Mouse (Mus musculus) C2C12 (cell line): ENCODE results near the gene Ccdc138. TPM values are rescaled to one million over a fixed set of nuclear protein-coding genes. Genes with fewer than 3 reads are reported as not detected.

Source experiments
- H3K27me3 ChIP-seq: one replicate; pipeline ENCODE4 v1.6.1; 2011; ENCODE audit not compliant: control insufficient read depth, insufficient read depth, insufficient read length
- H3K36me3 ChIP-seq: one replicate; pipeline ENCODE4 v1.6.1; 2011; ENCODE audit not compliant: control insufficient read depth, insufficient read depth
- H3K4me3 ChIP-seq: one replicate; pipeline ENCODE4 v1.5.1; 2011; ENCODE audit warnings: mild to moderate bottlenecking, control low read depth; ENCODE audit not compliant: poor library complexity, insufficient read depth, severe bottlenecking
- H3K79me2 ChIP-seq: one replicate; pipeline ENCODE4 v1.6.1; 2011; ENCODE audit not compliant: control insufficient read depth, insufficient read depth
- H3K79me3 ChIP-seq: one replicate; pipeline ENCODE4 v1.6.1; 2011; ENCODE audit warnings: low read depth, control low read depth
- H3ac ChIP-seq: one replicate; pipeline ENCODE3; 2011; ENCODE audit warnings: low read depth; ENCODE audit not compliant: control insufficient read depth, insufficient read length
- CEBPB ChIP-seq: IDR thresholded peaks from one replicate; pipeline ENCODE4 v1.6.1; 2011; ENCODE audit warnings: low read depth, mild to moderate bottlenecking, control low read depth, moderate library complexity
- CTCF ChIP-seq: IDR thresholded peaks from one replicate; pipeline ENCODE4 v1.5.1; 2011; ENCODE audit not compliant: control insufficient read depth, insufficient read depth, insufficient read length
- FOSL1 ChIP-seq: IDR thresholded peaks from one replicate; pipeline ENCODE4 v1.8.0; 2011; ENCODE audit warnings: mild to moderate bottlenecking, low read length; ENCODE audit not compliant: poor library complexity, insufficient read depth, severe bottlenecking
- MAX ChIP-seq: IDR thresholded peaks from one replicate; pipeline ENCODE4 v1.6.1; 2011; ENCODE audit warnings: mild to moderate bottlenecking, control low read depth
- MYOD1 ChIP-seq: IDR thresholded peaks from one replicate; pipeline ENCODE4 v1.6.1; 2011; ENCODE audit warnings: low read depth; ENCODE audit not compliant: control insufficient read depth, insufficient read length
- MYOG ChIP-seq: IDR thresholded peaks from one replicate; pipeline ENCODE4 v1.6.1; 2011; ENCODE audit not compliant: control insufficient read depth, insufficient read length; ENCODE audit errors: extremely low read depth
- USF1 ChIP-seq: IDR thresholded peaks from one replicate; pipeline ENCODE4 v1.6.1; 2011; ENCODE audit warnings: low read depth, mild to moderate bottlenecking, control low read depth, moderate library complexity
- polyA plus RNA-seq: library from polyadenylated mRNA; unstranded; fragments of >200 nt; fragmentation: generic; extraction: Trizol; gene quantifications from one replicate; pipeline ENCODE4 v1.2.1, GENCODE M21; 2012; ENCODE audit warnings: missing spikeins

Ccdc138 gene
- polyA plus RNA-seq, 1 experiment: 0.91 TPM

- no peak for TF ChIP-seq CEBPB
- TF ChIP-seq MYOG: no peak
- no peaks in the 10 kb centered on the region for H3K79me2 ChIP-seq
Observed at GRCm38 (mm10) chr10:58594486-58594885, 96.7 kb downstream of the Ccdc138 start.

GRCm38 (mm10) chr10:58595197-58595596 lies 97.4 kb downstream of the Ccdc138 start:
- no peak overlapping the region for H3ac ChIP-seq
- no peaks in the 10 kb centered on the region for H3K79me3 ChIP-seq
- no peaks in the 10 kb centered on the region for H3K79me2 ChIP-seq
- H3K36me3 ChIP-seq: no peaks in the 10 kb centered on the region
- H3K4me3 ChIP-seq: no peak overlapping the region
- no peak for TF ChIP-seq USF1
- no peak for TF ChIP-seq FOSL1
- no peak for TF ChIP-seq MAX
- no peak for TF ChIP-seq CEBPB
- no peak for TF ChIP-seq CTCF
- H3K27me3 ChIP-seq: peaks cover 19% of the 10 kb centered on the region

More at GRCm38 (mm10) chr10:58594486-58594885, 96.7 kb downstream of the Ccdc138 start:
- Histone ChIP-seq H3K4me3 (no peak overlapping the region), H3ac (no peak overlapping the region), H3K27me3 (peaks cover 15% of the 10 kb centered on the region), H3K36me3 (no peaks in the 10 kb centered on the region), H3K79me3 (no peaks in the 10 kb centered on the region)

DNA sequence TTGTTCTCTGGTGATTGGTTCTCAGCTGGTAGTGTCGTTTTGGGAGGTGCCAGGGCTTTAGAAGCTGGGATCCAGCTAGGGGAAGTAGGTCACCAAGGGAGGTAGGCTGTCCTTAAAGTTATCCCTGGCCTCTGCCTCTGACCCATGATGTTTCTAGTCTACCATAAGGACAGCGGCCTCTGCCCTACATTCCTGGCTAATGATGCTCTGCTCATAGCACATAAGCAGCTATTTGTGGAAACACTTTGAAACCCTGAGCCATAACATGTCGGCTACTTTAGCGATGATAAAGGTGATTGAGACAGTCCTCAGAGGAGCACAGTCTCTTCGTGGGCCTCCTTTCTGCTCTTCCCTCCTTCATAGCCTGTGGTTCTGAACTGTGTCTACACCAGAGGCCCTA lies 98.1 kb downstream of the Ccdc138 start:
- Histone ChIP-seq H3K4me3 (no peak overlapping the region), H3K27me3 (peaks cover 19% of the 10 kb centered on the region), H3ac (no peak overlapping the region), H3K79me2 (no peaks in the 10 kb centered on the region), H3K36me3 (no peaks in the 10 kb centered on the region), H3K79me3 (no peaks in the 10 kb centered on the region)
- TF ChIP-seq MYOD1: no peak
- TF ChIP-seq MAX: no peak
- TF ChIP-seq CTCF: no peak
- no peak for TF ChIP-seq MYOG
- TF ChIP-seq USF1: no peak
- no peak for TF ChIP-seq CEBPB
- TF ChIP-seq FOSL1: no peak

GRCm38 (mm10) chr10:58600151-58600550 lies 102.4 kb downstream of the Ccdc138 start:
- no peaks in the 10 kb centered on the region for H3K36me3 ChIP-seq
- no peak overlapping the region for H3K4me3 ChIP-seq
- no peaks in the 10 kb centered on the region for H3K79me3 ChIP-seq
- no peaks in the 10 kb centered on the region for H3K79me2 ChIP-seq
- H3K27me3 ChIP-seq: peaks cover 23% of the 10 kb centered on the region
- no peak overlapping the region for H3ac ChIP-seq
- TF ChIP-seq MYOD1 (no peak), USF1 (no peak), CTCF (no peak), CEBPB (no peak), FOSL1 (no peak), MYOG (no peak), MAX (no peak)

DNA sequence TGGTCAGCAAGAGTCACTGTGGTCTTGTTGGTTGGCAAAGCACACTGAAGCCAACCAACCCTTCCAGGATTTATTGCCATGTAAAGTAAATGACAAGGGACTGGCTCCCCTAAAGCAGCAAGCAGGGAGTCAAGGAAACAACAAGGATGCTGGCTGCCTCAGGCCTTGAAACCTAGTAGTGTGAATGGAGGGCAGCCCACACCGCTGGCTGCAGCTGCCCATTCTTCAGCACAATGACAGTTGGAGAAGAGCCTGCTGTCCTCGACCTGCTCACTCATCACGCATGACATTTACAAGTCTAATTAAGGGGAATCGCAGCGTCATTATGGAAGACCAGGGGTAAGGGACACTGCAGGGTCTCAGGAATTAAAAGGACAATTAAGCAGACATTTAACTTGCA lies 103.2 kb downstream of the Ccdc138 start:
- H3K79me3 ChIP-seq: no peaks in the 10 kb centered on the region
- no peak overlapping the region for H3ac ChIP-seq
- peaks cover 21% of the 10 kb centered on the region for H3K27me3 ChIP-seq
- no peaks in the 10 kb centered on the region for H3K79me2 ChIP-seq
- TF ChIP-seq MYOG: no peak
- TF ChIP-seq USF1: no peak
- no peak for TF ChIP-seq CEBPB
- no peak for TF ChIP-seq FOSL1
- no peak for TF ChIP-seq MYOD1
- no peak for TF ChIP-seq MAX
- no peak for TF ChIP-seq CTCF
- no peak overlapping the region for H3K4me3 ChIP-seq
- H3K36me3 ChIP-seq: no peaks in the 10 kb centered on the region

DNA sequence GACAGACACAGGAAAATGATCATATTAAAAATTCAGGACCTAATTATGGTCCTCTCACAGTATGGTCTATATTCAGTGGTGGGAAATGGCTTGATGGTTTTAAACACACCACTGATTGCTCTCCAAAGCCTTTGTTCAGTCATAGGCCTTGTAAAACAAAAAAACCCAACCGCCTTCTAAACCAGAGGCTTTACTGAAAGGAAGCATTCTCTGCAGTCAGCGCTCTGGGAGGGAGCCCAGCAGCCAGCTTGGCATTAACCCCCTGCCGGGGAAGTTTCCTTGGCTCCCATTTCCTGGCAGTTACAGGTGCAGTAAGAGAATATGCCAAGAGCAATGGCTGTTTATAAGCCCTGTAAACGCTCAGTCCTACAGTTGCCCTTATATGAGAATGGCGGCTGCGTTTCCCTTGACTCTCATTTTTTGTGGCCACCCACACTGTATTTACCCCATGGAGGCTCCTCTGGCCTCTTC lies 103.7 kb downstream of the Ccdc138 start:
- Histone ChIP-seq H3K79me3 (no peaks in the 10 kb centered on the region), H3ac (no peak overlapping the region), H3K79me2 (no peaks in the 10 kb centered on the region), H3K27me3 (peaks cover 16% of the 10 kb centered on the region), H3K36me3 (no peaks in the 10 kb centered on the region), H3K4me3 (no peak overlapping the region)
- TF ChIP-seq MAX: no peak
- TF ChIP-seq CTCF: no peak
- no peak for TF ChIP-seq USF1
- no peak for TF ChIP-seq MYOG
- no peak for TF ChIP-seq CEBPB
- no peak for TF ChIP-seq FOSL1
